Mouse (Mus musculus) layer of hippocampus, adult 18-20 months (tissue): ENCODE data around the gene Gpn3. TPM values are rescaled to one million over a fixed set of nuclear protein-coding genes. Genes with fewer than 3 reads are reported as not detected.

Source experiments
- DNase-seq, 2 experiments: peaks; one replicate each; pipeline ENCODE4 v3.0.0; 2022; ENCODE audit warnings: low spot score in 2 of 2
- long read RNA-seq: library from polyadenylated mRNA; stranded (forward); transcript quantifications from one replicate; pipeline ENCODE4 v2.0.0, GENCODE M21; 2021
- total RNA-seq, 2 experiments: library from RNA; stranded (reverse); gene quantifications; 2 replicates each; pipeline ENCODE4 v1.2.3; 2021

Gene Gpn3
- total RNA-seq, result 10 to 100 TPM; 26.1 to 30.9 TPM
- long read RNA-seq, transcript Gpn3-201 (8 exons, 1,592 nt), result major isoform, 20 of 25 reads
- long read RNA-seq, partial matches to known transcripts, result 5 of 25 reads
- long read RNA-seq, other reads (novel, unspliced or antisense), result 0 of 25 reads

- no peak for DNase-seq
Measured at GRCm38 (mm10) chr5:122371591-122372191, at the start of gene Gpn3. Gene Gpn3, plus strand, starts transcription at chr5:122371876.

GRCm38 (mm10) chr5:122323523-122323922 lies 48.2 kb upstream of the Gpn3 start:
- DNase-seq, result no peak

- DNase-seq, result peak; percentile 77 to 88
Measured at GRCm38 (mm10) chr5:122324608-122325431, 46.9 kb upstream of the Gpn3 start.

GRCm38 (mm10) chr5:122325477-122325876 lies 46.2 kb upstream of the Gpn3 start:
- no peak for DNase-seq

- DNase-seq, result peak in 1 of 2 experiments; percentile 52
Measured at GRCm38 (mm10) chr5:122327283-122327682, 44.4 kb upstream of the Gpn3 start.

DNA sequence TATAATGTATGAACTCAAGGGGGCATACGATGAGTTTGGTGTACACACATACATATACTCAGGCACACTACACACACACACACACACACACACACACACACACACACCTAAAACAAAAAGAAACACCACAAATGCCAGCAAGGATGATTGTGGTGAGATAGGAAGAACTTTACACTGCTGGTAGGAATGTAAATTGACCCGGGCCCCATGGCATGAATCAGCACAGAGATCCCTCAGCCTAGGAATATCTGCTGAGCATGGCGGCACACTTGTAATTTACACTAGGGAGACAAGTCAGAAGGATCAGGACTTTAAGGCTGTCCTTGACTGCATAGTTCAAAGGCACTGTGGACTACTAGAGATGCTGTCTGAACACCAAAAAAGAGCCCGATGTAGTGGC lies 41.4 kb upstream of the Gpn3 start:
- DNase-seq, result no peak

- DNase-seq, result no peak
Measured at GRCm38 (mm10) chr5:122334682-122335081, 37.0 kb upstream of the Gpn3 start.

GRCm38 (mm10) chr5:122336554-122337294 lies 35.0 kb upstream of the Gpn3 start:
- DNase-seq, result no peak

GRCm38 (mm10) chr5:122342874-122343273 lies 28.8 kb upstream of the Gpn3 start:
- no peak for DNase-seq

- no peak for DNase-seq
Measured at GRCm38 (mm10) chr5:122343768-122344167, 27.9 kb upstream of the Gpn3 start.

DNA sequence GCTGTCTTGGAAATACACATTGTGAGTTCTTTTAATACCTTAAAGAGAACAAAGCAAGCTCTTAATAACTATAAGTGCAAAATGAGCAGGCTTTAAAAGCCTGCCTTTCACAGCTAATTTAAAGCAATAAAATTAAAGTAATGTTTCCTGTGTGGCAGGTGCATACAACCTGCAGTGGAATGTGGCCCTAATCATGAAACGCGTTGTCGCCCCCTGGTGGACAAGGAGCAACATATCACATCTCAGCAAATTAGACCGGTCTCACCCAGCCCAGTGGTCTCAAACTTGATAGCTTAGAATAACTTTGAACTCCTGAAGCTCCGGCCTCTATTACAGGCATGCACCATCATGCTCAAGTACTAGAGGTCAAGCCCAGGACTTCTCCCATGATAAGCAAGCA lies 27.4 kb upstream of the Gpn3 start:
- peak in 1 of 2 experiments; percentile 70 for DNase-seq

GRCm38 (mm10) chr5:122345777-122346176 lies 25.9 kb upstream of the Gpn3 start:
- no peak for DNase-seq

DNA sequence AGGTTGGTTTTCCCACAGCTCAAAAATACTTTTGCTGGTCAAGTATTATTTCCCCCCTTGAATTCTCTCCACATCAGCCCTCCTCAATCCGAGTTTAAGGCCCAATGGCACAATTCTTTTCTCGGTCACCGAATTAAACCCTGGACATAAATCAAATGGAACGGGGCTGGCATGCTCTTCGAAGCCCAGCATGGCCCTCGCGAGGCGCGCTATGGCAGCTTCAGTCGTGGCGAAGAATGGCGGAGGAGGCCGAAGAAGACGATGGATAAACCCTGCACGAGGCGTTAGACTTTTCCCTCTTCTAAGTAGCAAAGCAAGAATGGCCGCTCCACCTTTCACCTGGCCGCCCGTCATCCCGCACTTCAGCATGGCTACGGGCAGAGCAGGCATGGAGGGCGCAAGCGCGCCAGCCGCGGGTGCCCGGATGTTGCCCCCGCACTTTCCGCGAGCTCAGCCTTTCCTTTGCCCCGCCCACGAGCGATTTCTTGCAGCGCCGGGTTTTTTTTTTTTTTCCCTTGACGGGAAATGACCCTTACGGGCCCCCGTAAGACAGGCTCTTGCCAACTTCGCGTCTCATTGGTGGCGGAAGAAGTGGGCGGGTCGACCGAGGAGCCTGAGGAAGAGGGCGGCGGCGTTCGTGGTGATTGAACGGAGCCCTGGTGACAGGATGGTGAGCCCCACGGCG lies 17.7 kb upstream of the Gpn3 start, which contains the start of the genes Rad9b and Vps29:
Gene Rad9b, minus strand, starts transcription at position 427 of the 685 bp plus-strand sequence.
Gene Vps29, plus strand, starts transcription at position 563 of the 685 bp plus-strand sequence.
- peak; percentile 95 to 98 for DNase-seq

- DNase-seq, result peak in 1 of 2 experiments; percentile 16
Measured at GRCm38 (mm10) chr5:122354492-122355067, 17.1 kb upstream of the Gpn3 start.

DNA sequence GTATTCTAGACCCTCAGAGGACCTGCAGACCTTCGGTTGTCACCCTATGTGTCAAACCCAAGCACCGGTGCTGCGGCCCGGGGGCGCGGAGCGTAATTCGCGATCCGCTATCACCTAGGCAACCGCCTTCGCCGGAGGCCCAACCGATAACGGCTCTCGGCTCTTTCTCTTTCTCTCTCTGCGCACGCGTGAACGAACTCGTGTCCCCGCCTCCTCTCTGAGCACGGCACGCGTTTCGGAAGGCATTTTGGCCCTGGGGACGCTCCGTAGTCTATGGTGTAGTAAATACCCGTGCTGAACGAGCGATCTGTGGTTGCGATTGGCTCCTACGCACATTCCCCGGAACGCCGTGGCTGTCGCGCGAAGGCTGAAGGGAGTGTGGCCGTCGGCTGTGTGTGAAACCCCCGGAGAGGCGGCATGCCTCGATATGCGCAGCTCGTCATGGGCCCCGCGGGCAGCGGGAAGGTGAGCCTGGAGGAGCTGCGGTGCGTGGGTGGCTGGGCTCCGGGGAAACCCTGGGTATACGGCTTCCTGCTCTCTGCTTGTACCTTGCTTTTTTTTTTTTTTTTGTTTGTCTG lies 605 bp downstream of the Gpn3 start, which contains the start of gene Fam216a:
Gene Fam216a, minus strand, starts transcription at position 173 of the 578 bp plus-strand sequence.
- DNase-seq, result peak; percentile 99 to 100

- DNase-seq, result no peak
Measured at GRCm38 (mm10) chr5:122372878-122373277, 1.2 kb downstream of the Gpn3 start.

- DNase-seq, result no peak
Measured at GRCm38 (mm10) chr5:122377101-122377833, 5.6 kb downstream of the Gpn3 start.

- DNase-seq, result no peak
Measured at GRCm38 (mm10) chr5:122378171-122378570, 6.5 kb downstream of the Gpn3 start.
